Mouse (Mus musculus): ENCODE data around the gene Amdhd2. TPM values are rescaled to one million over a fixed set of nuclear protein-coding genes. Genes with fewer than 3 reads are reported as not detected.

Amdhd2 gene
- polyA plus RNA-seq, 1 experiment from 2014 or later: 18.5 TPM

DNA sequence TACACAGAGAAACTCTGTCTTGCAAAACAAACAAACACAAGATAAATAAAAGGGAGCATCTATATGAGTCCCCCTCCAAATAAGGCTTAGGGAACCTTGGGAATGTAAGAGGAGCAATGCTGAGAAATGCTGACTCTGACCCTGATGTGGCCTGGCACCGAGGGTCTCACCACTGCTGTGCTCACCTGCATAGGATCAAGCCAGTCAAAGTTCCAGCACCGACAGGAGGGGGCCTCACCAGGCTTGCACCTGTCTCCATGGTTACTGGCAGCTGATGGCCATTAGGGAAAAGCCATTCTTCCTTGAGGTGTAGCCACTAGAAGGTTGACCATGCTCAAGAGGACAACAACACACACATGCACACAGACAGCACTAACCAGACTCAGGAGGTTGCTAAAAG, 20.7 kb downstream of the Amdhd2 start:
- Histone ChIP-seq H3K27ac (ENCODE audit: low read depth) (no peak overlapping the region), H3K4me2 (ENCODE audit: low read depth, low read length) (no peak overlapping the region), H3K9ac (replicated peaks) (no peak overlapping the region), H3K36me3 (replicated peaks; ENCODE audit: insufficient read depth, low read length) (no peaks in the 10 kb centered on the region), H3K9me3 (ENCODE audit: low read length) (no peaks in the 10 kb centered on the region), H3K27me3 (ENCODE audit: insufficient read depth, low read length) (no peaks in the 10 kb centered on the region), H3K4me3 (ENCODE audit: low read depth, low read length) (no peak overlapping the region), H3K4me1 (ENCODE audit: insufficient read depth) (peaks cover 23% of the 10 kb centered on the region)
- no peak for DNase-seq
- no peak for ATAC-seq
- 58% methylated on average over 2 of the region's 2 CpGs for WGBS (ENCODE audit: insufficient replicate concordance)
- no peak for TF ChIP-seq CTCF (IDR thresholded peaks at IDR 0.05; ENCODE audit: low read depth)
- no peak for TF ChIP-seq EP300 (IDR thresholded peaks at IDR 0.05; ENCODE audit: low read depth)

DNA sequence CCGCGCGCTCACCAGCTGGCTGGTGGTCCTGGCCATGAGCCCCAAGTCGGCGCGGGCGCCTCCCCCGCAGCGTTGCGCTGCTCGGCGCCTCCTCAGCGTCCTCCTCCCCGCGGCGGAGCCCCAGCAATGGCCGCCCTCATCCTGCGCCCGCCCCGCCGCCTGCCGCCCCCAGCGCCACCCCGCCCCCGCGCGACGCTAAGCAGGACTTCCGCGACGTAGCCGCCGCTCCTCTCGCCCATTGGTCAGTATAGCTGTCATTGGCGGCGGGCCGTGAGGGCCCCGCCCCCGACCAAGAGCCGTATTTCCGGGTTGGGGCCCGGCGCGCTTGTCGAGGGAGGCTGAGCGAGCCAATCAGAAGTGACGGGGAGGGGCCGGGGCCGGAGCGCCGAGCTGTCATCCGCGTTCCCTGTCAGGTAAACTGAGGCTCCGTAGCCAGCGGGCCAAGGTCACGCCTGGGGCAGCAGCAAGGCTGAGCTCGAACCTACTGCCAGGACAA, 22.1 kb downstream of the Amdhd2 start:
- TF ChIP-seq EP300 (IDR thresholded peaks at IDR 0.05; ENCODE audit: low read depth) (no peak), CTCF (IDR thresholded peaks at IDR 0.05; ENCODE audit: low read depth) (0 out of 2 replicates have a peak, but pooled peaks have one; percentile 4)
- peak; percentile 97 for ATAC-seq
- Histone ChIP-seq H3K9ac (replicated peaks) (peak overlapping the region; percentile 92), H3K27ac (ENCODE audit: low read depth) (peak overlapping the region; percentile 93), H3K4me2 (ENCODE audit: low read depth, low read length) (peak overlapping the region; percentile 81), H3K4me1 (ENCODE audit: insufficient read depth) (peaks cover 27% of the 10 kb centered on the region), H3K4me3 (ENCODE audit: low read depth, low read length) (peak overlapping the region; percentile 85), H3K9me3 (ENCODE audit: low read length) (no peaks in the 10 kb centered on the region), H3K36me3 (replicated peaks; ENCODE audit: insufficient read depth, low read length) (no peaks in the 10 kb centered on the region), H3K27me3 (ENCODE audit: insufficient read depth, low read length) (no peaks in the 10 kb centered on the region)
- WGBS (ENCODE audit: insufficient replicate concordance): under 1% methylated on average over 54 of the region's 57 CpGs
- peak; percentile 97 for DNase-seq

DNA sequence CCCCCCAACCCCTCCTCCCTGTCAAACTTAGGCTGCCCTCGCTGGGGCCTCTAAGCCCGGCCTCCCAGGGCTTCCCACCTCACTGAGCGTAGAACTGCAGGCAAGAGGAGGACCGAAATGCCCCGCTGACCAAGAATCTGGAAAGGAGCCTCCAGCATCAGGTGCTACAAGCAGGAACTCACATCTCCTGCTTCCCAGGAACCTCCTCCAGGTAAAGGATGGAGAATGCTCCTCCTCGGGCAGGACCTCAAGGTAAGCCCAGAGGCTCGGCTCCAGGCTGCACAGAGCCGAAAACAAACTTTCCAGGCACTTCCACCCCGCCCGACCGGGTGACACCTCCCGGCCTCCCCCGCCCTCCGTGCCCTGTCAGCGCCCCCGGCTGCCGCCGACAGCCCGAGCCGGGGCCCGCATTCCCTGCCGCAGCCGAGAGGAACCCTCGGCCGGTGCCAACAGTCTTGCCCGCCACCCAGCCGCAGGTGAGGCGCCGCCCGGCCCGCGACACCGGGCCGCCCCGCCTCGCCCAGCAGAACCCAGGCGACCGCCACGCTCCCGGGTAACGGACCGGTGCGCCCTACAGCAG, 22.6 kb downstream of the Amdhd2 start:
- Histone ChIP-seq H3K4me3 (ENCODE audit: low read depth, low read length) (peak overlapping the region; percentile 85), H3K9me3 (ENCODE audit: low read length) (no peaks in the 10 kb centered on the region), H3K9ac (replicated peaks) (peak overlapping the region; percentile 92), H3K27ac (ENCODE audit: low read depth) (peak overlapping the region; percentile 93), H3K27me3 (ENCODE audit: insufficient read depth, low read length) (no peaks in the 10 kb centered on the region), H3K4me2 (ENCODE audit: low read depth, low read length) (peak overlapping the region; percentile 81), H3K4me1 (ENCODE audit: insufficient read depth) (peaks cover 31% of the 10 kb centered on the region), H3K36me3 (replicated peaks; ENCODE audit: insufficient read depth, low read length) (no peaks in the 10 kb centered on the region)
- peak; percentile 65 for DNase-seq
- 1% methylated on average over 38 of the region's 43 CpGs for WGBS (ENCODE audit: insufficient replicate concordance)
- ATAC-seq: peak; percentile 60
- TF ChIP-seq CTCF (IDR thresholded peaks at IDR 0.05; ENCODE audit: low read depth) (no peak), EP300 (IDR thresholded peaks at IDR 0.05; ENCODE audit: low read depth) (no peak)

DNA sequence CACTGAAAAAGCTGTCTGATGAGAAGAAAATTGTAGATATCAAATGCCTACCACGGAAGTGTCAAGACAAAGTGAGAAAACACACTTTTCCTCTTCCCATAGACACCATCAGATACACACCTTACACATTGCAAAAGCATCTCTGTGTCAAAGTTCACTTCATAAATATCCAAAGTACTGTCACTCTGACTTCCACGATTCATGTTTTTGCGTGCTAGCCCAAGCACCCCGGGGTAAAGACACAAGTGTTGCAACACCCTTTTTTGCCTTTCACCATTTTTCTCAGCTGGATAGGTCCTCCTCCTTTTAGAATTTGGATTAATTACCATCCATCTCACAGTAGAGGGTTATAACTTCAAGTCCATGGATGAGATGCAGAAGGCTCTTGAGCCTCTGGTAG, 23.6 kb downstream of the Amdhd2 start:
- H3K27ac ChIP-seq (ENCODE audit: low read depth): peak overlapping the region; percentile 93
- H3K9ac ChIP-seq (replicated peaks): peak overlapping the region; percentile 92
- no peaks in the 10 kb centered on the region for H3K9me3 ChIP-seq (ENCODE audit: low read length)
- H3K36me3 ChIP-seq (replicated peaks; ENCODE audit: insufficient read depth, low read length): no peaks in the 10 kb centered on the region
- 57% methylated on average over 4 of the region's 4 CpGs for WGBS (ENCODE audit: insufficient replicate concordance)
- peak overlapping the region; percentile 85 for H3K4me3 ChIP-seq (ENCODE audit: low read depth, low read length)
- TF ChIP-seq EP300 (IDR thresholded peaks at IDR 0.05; ENCODE audit: low read depth): no peak
- no peak for TF ChIP-seq CTCF (IDR thresholded peaks at IDR 0.05; ENCODE audit: low read depth)
- no peak for ATAC-seq
- peaks cover 31% of the 10 kb centered on the region for H3K4me1 ChIP-seq (ENCODE audit: insufficient read depth)
- H3K4me2 ChIP-seq (ENCODE audit: low read depth, low read length): peak overlapping the region; percentile 81
- H3K27me3 ChIP-seq (ENCODE audit: insufficient read depth, low read length): no peaks in the 10 kb centered on the region
- no peak for DNase-seq

DNA sequence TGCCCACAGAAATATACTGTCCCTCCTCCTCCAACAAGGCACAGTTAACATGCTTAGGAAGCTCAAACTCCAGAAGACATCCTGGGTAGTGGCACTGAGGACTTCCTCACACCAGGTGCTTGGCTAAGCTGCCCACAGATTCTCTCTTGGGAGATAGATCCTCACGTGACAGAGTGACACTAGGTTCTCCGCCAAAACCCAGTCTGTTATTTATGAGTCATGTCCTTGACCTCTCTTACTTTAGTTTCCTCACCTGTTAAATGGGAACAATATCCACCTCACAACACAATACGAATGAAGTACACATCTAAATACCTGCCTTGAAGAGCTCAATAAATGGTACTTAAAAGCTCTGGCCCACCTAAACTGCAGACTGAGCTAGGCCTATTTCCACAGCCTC, 24.3 kb downstream of the Amdhd2 start:
- no peaks in the 10 kb centered on the region for H3K9me3 ChIP-seq (ENCODE audit: low read length)
- H3K9ac ChIP-seq (replicated peaks): no peak overlapping the region
- no peak for TF ChIP-seq EP300 (IDR thresholded peaks at IDR 0.05; ENCODE audit: low read depth)
- TF ChIP-seq CTCF (IDR thresholded peaks at IDR 0.05; ENCODE audit: low read depth): no peak
- H3K36me3 ChIP-seq (replicated peaks; ENCODE audit: insufficient read depth, low read length): no peaks in the 10 kb centered on the region
- H3K4me1 ChIP-seq (ENCODE audit: insufficient read depth): peaks cover 34% of the 10 kb centered on the region
- ATAC-seq: no peak
- peak overlapping the region; percentile 93; the same call in 1 of the 2 replicates for H3K27ac ChIP-seq (ENCODE audit: low read depth)
- DNase-seq: no peak
- no peak overlapping the region for H3K4me3 ChIP-seq (ENCODE audit: low read depth, low read length)
- H3K27me3 ChIP-seq (ENCODE audit: insufficient read depth, low read length): no peaks in the 10 kb centered on the region
- H3K4me2 ChIP-seq (ENCODE audit: low read depth, low read length): peak overlapping the region; percentile 18; the same call in 1 of the 2 replicates
- 73% methylated on average over 3 of the region's 3 CpGs for WGBS (ENCODE audit: insufficient replicate concordance)

DNA sequence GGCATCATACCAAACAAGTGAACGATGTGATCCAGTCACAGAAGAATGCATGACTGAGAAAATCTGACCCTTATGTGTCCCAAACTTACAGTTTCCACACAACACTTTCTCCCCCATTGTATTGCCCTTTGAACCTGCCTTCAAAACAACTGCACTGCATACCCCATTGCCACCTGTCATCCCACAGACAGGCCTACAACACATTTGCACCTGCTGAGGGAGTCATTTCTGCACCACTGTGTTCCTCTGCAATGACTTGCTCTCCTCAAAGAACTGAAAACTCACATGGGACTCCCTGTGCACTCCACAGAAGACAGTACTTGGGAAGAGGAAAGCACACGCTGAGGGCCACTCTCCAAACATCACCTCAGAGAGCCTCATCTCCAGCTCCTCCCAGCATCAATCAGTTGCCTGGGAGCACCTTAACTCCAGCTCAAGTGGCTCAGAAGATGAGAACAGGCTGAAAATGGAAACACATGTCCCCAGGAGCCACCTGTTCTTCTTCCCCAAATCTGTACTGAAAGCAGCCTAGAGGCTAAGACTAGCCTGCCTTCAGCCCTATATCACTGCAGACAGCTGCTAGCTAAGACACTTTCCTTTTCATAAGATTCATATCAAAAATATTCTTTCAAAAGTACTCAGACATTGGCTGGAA, 26.2 kb downstream of the Amdhd2 start:
- Histone ChIP-seq H3K9ac (replicated peaks) (no peak overlapping the region), H3K27ac (ENCODE audit: low read depth) (peak overlapping the region; percentile 2; the same call in 1 of the 2 replicates), H3K4me1 (ENCODE audit: insufficient read depth) (peaks cover 35% of the 10 kb centered on the region), H3K4me3 (ENCODE audit: low read depth, low read length) (no peak overlapping the region), H3K27me3 (ENCODE audit: insufficient read depth, low read length) (no peaks in the 10 kb centered on the region), H3K9me3 (ENCODE audit: low read length) (no peaks in the 10 kb centered on the region), H3K4me2 (ENCODE audit: low read depth, low read length) (no peak overlapping the region), H3K36me3 (replicated peaks; ENCODE audit: insufficient read depth, low read length) (no peaks in the 10 kb centered on the region)
- ATAC-seq (no peak), DNase-seq (no peak)
- 50% methylated on average over 2 of the region's 2 CpGs for WGBS (ENCODE audit: insufficient replicate concordance)
- TF ChIP-seq EP300 (IDR thresholded peaks at IDR 0.05; ENCODE audit: low read depth) (no peak), CTCF (IDR thresholded peaks at IDR 0.05; ENCODE audit: low read depth) (no peak)

Data from liver, postnatal 0 days (tissue).